Mouse (Mus musculus) frontal cortex, postnatal 36 days (tissue): ENCODE measurements around the gene Slc35b1.

Source experiments
- DNase-seq, 2 experiments: peaks; one replicate each; pipeline ENCODE4 v3.0.0; 2022; ENCODE audit warnings: low spot score in 2 of 2

The Slc35b1 gene

DNA sequence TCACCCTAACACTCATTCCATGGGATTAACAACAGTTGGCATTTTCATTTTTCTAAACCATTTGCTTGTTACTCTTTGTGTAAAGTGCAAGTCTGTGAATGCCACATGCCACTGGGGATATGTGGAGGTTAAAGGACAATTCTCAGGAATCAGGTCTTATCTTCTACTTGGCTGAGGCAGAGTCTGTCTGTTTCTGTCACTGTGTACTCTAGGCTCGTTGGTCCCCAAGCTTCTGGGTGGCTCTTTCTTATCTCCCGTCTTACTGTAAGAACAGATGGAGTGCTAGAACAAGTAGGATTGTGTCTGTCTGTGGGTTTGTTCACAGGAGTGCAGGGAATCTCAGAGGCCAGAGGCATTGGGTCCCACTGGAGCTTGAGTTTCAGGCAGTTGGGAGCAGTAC, 46.9 kb downstream of the Slc35b1 start:
- DNase-seq = no peak

- DNase-seq = no peak
These were observed 47.7 kb downstream of the Slc35b1 start for GRCm38 (mm10) chr11:95432194-95432593.
